Mouse (Mus musculus) forebrain, embryonic 11.5 days (tissue): ENCODE measurements at regions not wholly inside any gene's neighbourhood (a gene's known extent, or its start where the extent isn't known, plus 50 kb on each side); places are given as distances from the start of the nearest gene placed in this dataset.
"Not testable (repeated sequence)": the region's sequence is repeated elsewhere in the genome, so short reads cannot be mapped to it uniquely, and the experiment has no call there.

ENCODE experiments used
- ATAC-seq: fragments of 200-750 bp; cut with Nextera tagmentation; replicated peaks from 2 replicates; pipeline ENCODE4 v1.8.0; 2017; ENCODE audit warnings: moderate TSS enrichment; ENCODE audit not compliant: low FRiP score
- DNase-seq: peaks from one replicate; pipeline ENCODE4 v3.0.0-alpha.2; 2017; ENCODE audit warnings: low spot score
- H3K27ac ChIP-seq: fragments of 300-500 bp; sonication (generic); 2 replicates; pipeline ENCODE4 v1.5.1; 2014; ENCODE audit warnings: low read depth, low read length
- H3K27me3 ChIP-seq: fragments of 300-500 bp; sonication (generic); 2 replicates; pipeline ENCODE4 v1.6.1; 2014; ENCODE audit warnings: mild to moderate bottlenecking, low read length, mixed read lengths; ENCODE audit not compliant: control insufficient read depth, insufficient read depth
- H3K36me3 ChIP-seq: fragments of 300-500 bp; sonication (generic); 2 replicates; pipeline ENCODE4 v1.6.1; 2014; ENCODE audit warnings: mild to moderate bottlenecking, low read length, moderate library complexity, mixed read lengths; ENCODE audit not compliant: control insufficient read depth, insufficient read depth
- H3K4me1 ChIP-seq: fragments of 300-500 bp; sonication (generic); replicated peaks from 2 replicates; pipeline ENCODE4 v1.6.1; 2014; ENCODE audit warnings: low read length, mixed read lengths; ENCODE audit not compliant: control insufficient read depth, insufficient read depth
- H3K4me2 ChIP-seq: fragments of 300-500 bp; sonication (generic); 2 replicates; pipeline ENCODE4 v1.6.1; 2014; ENCODE audit warnings: low read depth, mild to moderate bottlenecking, low read length, moderate library complexity, mixed read lengths; ENCODE audit not compliant: severe bottlenecking
- H3K4me3 ChIP-seq: fragments of 300-500 bp; sonication (generic); 2 replicates; pipeline ENCODE4 v1.5.1; 2014; ENCODE audit warnings: low read depth, low read length
- H3K9ac ChIP-seq: fragments of 300-500 bp; sonication (generic); 2 replicates; pipeline ENCODE4 v1.6.1; 2014; ENCODE audit warnings: low read length
- H3K9me3 ChIP-seq: fragments of 300-500 bp; sonication (generic); 2 replicates; pipeline ENCODE4 v1.6.1; 2016; ENCODE audit warnings: low read length, mixed read lengths; ENCODE audit not compliant: control insufficient read depth
- WGBS: fragments of 180-500 bp; shearing (Covaris S2); extraction: QIAGEN DNeasy Blood & Tissue Kit; methylation state at CpG from one replicate; pipeline ENCODE4 v1.1.7; 2014; 5-methylcytosine and 5-hydroxymethylcytosine counted together

GRCm38 (mm10) chr9:30597691-30598090 lies 170.8 kb downstream of the Snx19 start:
- no peak for DNase-seq
- Histone ChIP-seq H3K4me1 (no peaks in the 10 kb centered on the region), H3K4me2 (no peak overlapping the region), H3K36me3 (no peaks in the 10 kb centered on the region), H3K9ac (no peak overlapping the region), H3K9me3 (no peaks in the 10 kb centered on the region), H3K27me3 (no peaks in the 10 kb centered on the region), H3K4me3 (no peak overlapping the region), H3K27ac (no peak overlapping the region)
- no peak for ATAC-seq
- 31% methylated on average over 4 of the region's 4 CpGs for WGBS

DNA sequence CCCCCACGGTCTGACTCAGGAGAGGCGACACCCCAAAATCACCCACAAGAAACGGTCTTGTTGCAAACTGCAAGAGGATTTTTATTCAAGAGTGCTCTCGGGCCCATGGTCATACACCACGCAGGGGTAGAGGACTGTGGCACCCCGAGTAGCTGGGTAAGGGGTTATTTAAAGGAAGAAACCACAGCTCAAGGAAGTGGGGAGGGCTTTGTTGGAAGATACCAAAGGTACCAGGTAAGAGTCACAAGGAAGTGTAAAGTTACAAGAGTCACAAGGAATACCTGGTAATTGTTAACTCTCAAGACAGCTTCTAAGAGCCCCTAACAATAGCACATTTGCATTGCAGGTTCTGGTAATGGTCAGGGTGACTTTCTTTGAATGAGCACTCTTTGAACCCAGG lies 170.2 kb downstream of the Snx19 start:
- DNase-seq, H3K27ac ChIP-seq, H3K9me3 ChIP-seq, H3K4me1 ChIP-seq, H3K27me3 ChIP-seq, H3K9ac ChIP-seq, H3K4me3 ChIP-seq, H3K4me2 ChIP-seq, H3K36me3 ChIP-seq, ATAC-seq: not testable (repeated sequence)
- 85% methylated on average over 6 of the region's 6 CpGs for WGBS

DNA sequence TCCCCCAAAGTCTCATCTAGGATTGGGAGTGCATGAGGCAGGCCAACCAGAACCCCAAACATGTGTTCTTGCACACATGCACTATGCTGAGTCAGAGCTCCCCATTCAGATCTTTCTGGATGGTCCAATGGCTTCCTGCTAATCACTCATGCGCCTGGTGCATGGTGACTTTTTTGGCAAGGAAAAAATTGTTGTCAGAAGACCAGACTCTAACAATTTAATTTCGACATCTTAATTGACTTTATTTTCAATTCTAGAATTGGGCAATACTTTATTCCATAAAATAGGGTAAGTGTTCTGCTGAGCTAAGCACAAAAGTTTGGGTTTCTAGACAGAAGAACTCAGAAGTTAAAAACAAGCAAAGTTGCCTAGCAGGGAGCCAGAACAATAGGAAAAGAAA lies 165.7 kb downstream of the Snx19 start:
- Histone ChIP-seq H3K9me3 (no peaks in the 10 kb centered on the region), H3K4me1 (no peaks in the 10 kb centered on the region), H3K27ac (no peak overlapping the region), H3K4me2 (no peak overlapping the region), H3K4me3 (no peak overlapping the region), H3K9ac (no peak overlapping the region), H3K36me3 (no peaks in the 10 kb centered on the region), H3K27me3 (no peaks in the 10 kb centered on the region)
- WGBS: 92% methylated on average over 2 of the region's 2 CpGs
- no peak for DNase-seq
- no peak for ATAC-seq

- no peaks in the 10 kb centered on the region for H3K27me3 ChIP-seq
- ATAC-seq (no peak), DNase-seq (no peak)
- no peaks in the 10 kb centered on the region for H3K36me3 ChIP-seq
- H3K27ac ChIP-seq: no peak overlapping the region
- no peak overlapping the region for H3K4me2 ChIP-seq
- no peak overlapping the region for H3K4me3 ChIP-seq
- H3K9me3 ChIP-seq: no peaks in the 10 kb centered on the region
- H3K9ac ChIP-seq: no peak overlapping the region
- WGBS: 87% methylated on average over 5 of the region's 5 CpGs
- H3K4me1 ChIP-seq: no peaks in the 10 kb centered on the region
These were observed 164.3 kb downstream of the Snx19 start for GRCm38 (mm10) chr9:30591246-30591645.

DNA sequence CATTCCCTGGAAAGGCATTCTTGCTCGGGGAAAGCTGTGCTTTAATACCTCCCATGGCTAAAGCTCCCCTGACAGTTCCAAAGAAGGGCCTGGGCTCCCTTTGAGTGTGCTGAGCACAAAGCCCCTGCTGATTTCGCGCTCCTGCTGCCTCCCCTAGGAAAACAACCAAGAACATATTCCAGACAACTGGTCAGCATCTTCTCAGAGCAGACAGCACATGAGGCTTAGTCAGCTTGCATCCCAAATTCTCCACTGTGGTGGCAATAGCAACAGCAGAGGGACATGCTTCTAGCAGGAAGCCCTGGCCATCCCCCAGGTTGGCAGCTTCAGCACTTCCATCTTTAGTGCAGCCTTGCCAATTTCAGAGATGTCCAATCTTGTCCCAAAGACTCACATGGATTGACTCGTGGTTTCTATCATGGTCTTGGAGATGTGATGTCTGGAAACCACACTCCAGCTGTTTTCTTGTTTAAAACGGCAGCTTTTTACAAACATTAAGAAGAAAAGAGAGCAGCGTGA lies 163.8 kb downstream of the Snx19 start:
- H3K27me3 ChIP-seq: no peaks in the 10 kb centered on the region
- H3K4me1 ChIP-seq: no peaks in the 10 kb centered on the region
- no peaks in the 10 kb centered on the region for H3K36me3 ChIP-seq
- DNase-seq: no peak
- H3K9ac ChIP-seq: no peak overlapping the region
- H3K27ac ChIP-seq: no peak overlapping the region
- H3K9me3 ChIP-seq: no peaks in the 10 kb centered on the region
- 54% methylated on average over 6 of the region's 6 CpGs for WGBS
- no peak for ATAC-seq
- H3K4me3 ChIP-seq: no peak overlapping the region
- H3K4me2 ChIP-seq: no peak overlapping the region

DNA sequence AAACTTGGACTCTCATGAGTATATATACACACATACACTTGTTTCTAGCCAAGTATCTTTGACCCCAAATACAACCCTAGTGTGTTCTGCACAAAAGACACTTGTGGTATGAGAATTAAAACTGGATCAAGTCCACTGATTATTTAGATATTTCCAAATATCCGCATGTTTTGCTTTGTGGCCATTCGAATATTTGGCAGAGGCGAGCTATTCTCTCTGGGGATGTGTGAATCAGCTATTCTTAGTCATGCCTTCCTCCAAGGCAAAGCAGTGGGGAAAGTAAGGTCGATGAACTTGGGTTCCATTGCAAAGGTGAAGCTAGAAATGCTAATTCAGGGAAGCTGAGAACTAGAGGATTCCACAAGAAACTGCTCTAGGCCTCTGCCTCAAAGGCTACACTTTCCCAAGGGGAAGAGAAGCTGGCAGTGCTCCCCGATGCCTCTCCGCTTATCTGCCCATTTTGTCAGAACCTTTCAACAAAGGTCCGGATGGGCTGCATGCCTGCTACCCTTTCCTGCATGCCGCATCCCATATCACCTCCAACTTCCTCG lies 154.4 kb downstream of the Snx19 start:
- Histone ChIP-seq H3K36me3 (no peaks in the 10 kb centered on the region), H3K9me3 (no peaks in the 10 kb centered on the region), H3K4me3 (no peak overlapping the region), H3K27ac (no peak overlapping the region), H3K4me1 (no peaks in the 10 kb centered on the region), H3K9ac (no peak overlapping the region), H3K27me3 (no peaks in the 10 kb centered on the region), H3K4me2 (no peak overlapping the region)
- WGBS: 90% methylated on average over 9 of the region's 9 CpGs
- ATAC-seq: no peak
- no peak for DNase-seq

DNA sequence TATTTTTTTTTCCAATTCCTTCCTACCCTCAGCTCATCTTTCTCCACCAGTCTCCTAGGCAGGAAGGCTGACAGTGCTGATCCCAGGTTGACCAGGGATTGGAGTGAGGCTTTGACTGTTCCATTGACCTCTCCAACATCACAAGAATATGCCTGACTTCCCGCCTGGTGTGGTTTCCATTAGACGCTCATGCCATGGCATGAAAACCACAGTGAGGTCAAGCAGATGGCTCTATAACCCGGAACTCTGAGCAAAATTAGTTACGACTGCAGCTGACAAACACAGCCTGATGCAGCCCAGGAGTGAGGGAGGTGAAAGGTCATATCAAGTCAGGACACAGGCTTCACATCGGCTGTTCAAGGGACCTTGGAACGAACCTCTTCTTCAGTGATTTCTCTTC lies 153.6 kb downstream of the Snx19 start:
- Histone ChIP-seq H3K27ac (no peak overlapping the region), H3K36me3 (no peaks in the 10 kb centered on the region), H3K4me2 (no peak overlapping the region), H3K9ac (no peak overlapping the region), H3K9me3 (no peaks in the 10 kb centered on the region), H3K4me3 (no peak overlapping the region), H3K27me3 (no peaks in the 10 kb centered on the region), H3K4me1 (no peaks in the 10 kb centered on the region)
- ATAC-seq (no peak), DNase-seq (no peak)
- 76% methylated on average over 6 of the region's 6 CpGs for WGBS

- Histone ChIP-seq H3K4me3 (no peak overlapping the region), H3K9ac (no peak overlapping the region), H3K4me1 (no peaks in the 10 kb centered on the region; the same call in 1 of the 2 replicates), H3K27ac (no peak overlapping the region), H3K4me2 (no peak overlapping the region), H3K27me3 (no peaks in the 10 kb centered on the region), H3K9me3 (no peaks in the 10 kb centered on the region), H3K36me3 (no peaks in the 10 kb centered on the region)
- 86% methylated on average over 3 of the region's 3 CpGs for WGBS
- no peak for ATAC-seq
- DNase-seq: no peak
These were observed 151.3 kb downstream of the Snx19 start for GRCm38 (mm10) chr9:30578213-30578612.

GRCm38 (mm10) chr9:30577243-30577642 lies 150.3 kb downstream of the Snx19 start:
- H3K9ac ChIP-seq: no peak overlapping the region

More at GRCm38 (mm10) chr9:30577243-30577642, 150.3 kb downstream of the Snx19 start:
- Histone ChIP-seq H3K9me3 (no peaks in the 10 kb centered on the region), H3K27ac (no peak overlapping the region), H3K27me3 (no peaks in the 10 kb centered on the region), H3K4me2 (no peak overlapping the region), H3K4me3 (no peak overlapping the region), H3K4me1 (no peaks in the 10 kb centered on the region; the same call in 1 of the 2 replicates), H3K36me3 (no peaks in the 10 kb centered on the region)
- ATAC-seq: no peak
- 82% methylated on average over 4 of the region's 4 CpGs for WGBS
- DNase-seq: no peak
